Mouse (Mus musculus): ENCODE measurements around the gene Otx2.

Otx2 gene

DNA sequence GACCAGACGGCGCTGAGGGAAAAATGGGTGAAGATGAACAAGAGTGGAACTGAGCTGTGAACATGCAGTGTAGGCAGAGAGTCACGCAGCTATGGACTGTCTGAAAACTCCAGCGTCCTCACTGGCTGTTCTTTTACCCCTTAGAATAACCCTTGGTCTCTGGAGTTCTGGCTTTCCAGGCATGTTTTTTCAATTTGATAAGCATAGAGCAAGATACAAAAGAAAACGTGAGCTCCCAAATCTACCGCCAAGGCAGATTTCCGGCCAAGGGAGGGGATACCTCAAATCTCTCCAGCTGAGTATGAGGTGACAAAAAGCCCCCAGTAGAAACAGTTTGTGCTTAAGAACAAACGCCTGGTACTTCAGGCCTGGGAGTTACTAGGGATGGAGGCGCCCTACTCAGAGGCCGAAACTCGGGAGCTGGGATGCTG is 5.6 kb downstream of the Otx2 start:
- no peak for DNase-seq

DNA sequence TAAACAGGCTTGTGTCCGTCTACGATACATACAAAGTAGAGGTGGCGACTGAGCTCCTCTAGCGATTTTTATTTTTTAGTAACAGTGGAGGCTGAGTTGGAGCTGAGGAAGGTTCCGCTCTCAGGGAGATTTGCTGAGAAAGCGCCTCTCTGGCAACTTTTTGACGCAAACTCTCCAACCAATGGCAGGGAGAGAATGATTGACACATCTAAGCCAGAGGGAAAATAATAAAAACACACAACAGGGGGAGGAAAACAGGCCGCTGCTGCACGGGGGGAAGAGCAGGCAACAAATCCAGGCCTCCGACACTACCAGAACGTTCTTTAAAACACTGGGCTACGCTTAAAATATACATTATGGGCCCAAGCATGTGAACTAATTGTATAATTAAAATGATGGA is 6.2 kb downstream of the Otx2 start:
- DNase-seq: no peak

DNA sequence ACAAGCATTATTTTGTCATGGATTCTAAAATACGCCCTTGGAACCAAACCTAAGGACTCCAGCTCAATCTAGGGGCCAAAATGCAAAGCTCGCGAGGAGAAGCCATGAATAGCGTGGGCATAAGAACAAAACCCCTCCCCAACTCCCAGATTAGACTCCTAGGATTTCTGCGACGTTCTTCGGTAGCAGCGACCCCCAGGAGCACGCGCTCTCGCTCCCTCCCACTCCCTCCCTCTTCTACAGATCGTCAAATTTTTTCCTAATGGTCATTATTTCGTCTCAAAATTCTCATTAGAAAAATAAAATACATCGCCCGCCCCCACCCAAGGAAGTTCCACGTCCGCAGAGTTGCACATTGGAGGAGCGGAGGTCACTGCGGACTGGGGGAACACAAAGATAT is 6.8 kb downstream of the Otx2 start:
- no peak for DNase-seq

DNA sequence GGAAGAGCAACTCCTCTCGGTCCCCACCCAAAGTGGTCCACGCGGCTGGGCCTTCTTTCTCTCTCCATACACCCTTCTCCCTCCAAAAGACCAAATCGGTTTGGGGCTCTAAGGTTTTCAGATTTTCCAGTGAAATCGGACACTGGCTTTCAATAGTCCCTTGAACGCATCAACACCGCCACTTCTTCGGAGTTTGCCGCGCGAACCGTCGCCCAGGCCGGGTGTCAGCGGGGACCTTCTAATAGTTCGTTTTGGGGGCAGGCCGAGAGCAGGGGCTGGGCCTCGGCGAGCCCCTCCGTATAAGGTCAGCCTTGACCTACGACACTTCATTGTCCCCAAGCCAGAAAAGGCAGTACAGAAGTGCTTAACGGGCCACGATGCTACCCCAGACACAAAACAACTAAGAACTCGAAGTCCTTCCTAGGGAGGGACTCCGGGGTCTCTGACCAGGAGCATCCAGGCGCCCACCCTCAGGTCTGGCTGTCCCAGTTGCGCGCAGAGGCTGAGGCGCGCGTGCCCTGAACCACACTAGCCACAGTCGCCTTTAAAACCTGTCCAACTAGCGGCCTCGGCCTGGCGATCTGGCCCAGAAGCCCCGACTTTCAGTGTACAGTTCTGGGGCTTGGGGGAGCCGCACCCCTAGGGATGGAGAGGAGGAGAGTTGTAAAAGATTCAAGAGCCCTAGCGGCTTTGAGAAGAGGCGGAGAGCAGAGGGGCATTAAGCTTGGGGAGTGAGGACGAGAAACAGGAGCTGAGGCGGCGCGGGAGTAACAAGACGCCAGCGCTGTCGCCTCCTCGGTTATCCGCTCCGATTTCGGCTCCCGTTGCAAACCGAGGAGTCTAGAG is 7.6 kb downstream of the Otx2 start:
- no peak for DNase-seq

DNA sequence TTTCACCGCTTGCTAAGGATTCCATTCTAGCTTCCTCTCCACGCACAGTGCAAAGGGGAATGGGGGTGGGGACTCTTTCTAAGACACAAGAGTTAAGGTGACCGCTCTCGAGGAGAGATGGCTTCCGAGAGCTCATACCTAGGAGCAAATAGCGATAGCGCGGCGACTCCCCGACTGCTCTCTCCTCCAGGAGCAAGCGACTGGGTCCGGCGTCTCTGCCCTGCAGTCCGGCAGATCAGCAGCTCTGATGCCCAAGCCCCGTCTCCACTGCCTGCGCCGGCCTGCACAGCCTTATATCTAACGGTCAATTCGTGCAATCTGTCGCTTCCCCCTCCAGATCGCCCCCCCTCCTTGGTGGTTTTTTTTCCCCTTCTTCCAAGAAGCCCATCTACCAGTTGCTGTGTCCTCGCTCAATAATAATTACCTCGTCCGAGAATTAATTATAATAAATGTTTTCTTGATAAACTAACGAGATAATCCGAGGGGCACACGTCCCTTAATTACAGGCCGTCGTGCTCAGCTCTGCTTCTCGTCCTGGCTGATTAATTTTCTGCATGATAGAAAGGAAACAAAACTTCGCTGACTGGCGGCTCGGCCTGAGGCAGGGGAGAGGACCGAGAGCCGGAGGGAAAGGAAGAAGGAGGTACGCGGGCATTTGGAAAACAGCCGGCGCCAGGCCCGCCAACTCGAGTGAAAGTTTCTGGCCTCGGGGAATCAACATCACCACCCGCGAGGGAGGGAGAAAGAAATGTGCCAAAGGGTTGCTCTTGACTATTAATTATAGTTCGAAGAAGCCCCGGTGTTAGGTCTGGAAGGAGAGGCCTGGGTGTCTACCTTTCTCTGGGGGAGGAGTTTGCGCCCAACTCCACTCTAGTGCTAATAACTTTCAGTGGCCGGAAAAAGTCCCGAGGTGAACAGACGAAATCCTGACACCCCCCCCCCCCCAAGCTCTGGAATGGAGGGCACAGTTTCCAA is 8.5 kb downstream of the Otx2 start:
- DNase-seq: no peak

DNA sequence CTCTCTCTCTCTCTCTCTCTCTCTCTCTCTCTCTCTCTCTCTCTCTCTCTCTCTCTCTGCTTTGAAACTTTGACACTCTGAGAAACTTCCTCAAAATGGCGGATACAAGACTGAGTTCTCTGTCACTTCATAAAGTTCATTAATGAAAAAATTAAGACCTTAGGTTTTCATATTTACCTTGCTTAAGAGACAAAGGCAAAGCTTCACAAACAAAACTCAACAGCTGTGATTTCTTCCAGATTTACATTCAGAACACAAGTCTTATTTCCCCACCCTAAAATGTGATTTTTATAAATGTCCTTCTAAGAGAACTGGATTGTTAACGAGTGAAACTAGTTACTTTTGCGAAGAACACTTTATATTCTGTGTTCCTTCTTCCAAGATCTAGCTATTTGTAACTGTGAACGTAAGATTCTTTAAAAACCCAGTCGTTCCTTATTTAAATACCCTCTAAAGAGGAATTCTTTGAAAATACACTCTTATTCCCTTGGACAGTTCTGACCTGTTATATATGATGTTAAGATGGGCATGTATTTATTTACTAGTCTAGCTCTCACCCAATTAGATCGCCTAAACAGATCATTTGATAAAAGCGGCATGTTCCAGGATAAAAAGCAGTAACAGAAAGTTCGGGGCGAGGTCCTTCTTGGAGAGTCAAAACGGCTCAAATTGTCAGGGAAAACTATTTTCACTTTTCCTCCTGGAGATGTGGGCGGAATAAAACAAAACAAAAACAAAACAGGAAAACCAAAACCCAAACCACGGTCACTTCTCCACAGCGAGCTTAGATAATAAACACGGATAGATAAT is 9.4 kb downstream of the Otx2 start:
- DNase-seq: no peak

DNA sequence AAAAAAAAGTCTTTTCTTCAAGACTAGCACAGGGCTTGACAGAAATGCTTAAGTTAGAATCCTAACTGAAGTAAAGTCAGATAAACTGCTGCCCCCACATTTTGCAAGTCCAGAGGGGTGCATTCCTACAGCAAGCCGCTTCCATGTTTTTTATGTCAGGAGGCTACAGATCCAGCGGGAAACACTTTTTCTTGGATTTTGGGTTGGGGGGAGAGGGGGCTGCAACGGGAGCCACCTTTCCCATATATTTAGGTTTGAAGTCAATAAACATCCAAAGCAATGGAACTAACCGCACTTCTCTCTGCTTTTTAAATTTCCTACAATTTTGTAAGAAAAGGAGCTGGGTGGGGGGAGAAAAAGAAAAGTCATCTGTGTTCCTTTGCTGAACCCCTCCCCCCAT is 10.1 kb downstream of the Otx2 start:
- no peak for DNase-seq

DNA sequence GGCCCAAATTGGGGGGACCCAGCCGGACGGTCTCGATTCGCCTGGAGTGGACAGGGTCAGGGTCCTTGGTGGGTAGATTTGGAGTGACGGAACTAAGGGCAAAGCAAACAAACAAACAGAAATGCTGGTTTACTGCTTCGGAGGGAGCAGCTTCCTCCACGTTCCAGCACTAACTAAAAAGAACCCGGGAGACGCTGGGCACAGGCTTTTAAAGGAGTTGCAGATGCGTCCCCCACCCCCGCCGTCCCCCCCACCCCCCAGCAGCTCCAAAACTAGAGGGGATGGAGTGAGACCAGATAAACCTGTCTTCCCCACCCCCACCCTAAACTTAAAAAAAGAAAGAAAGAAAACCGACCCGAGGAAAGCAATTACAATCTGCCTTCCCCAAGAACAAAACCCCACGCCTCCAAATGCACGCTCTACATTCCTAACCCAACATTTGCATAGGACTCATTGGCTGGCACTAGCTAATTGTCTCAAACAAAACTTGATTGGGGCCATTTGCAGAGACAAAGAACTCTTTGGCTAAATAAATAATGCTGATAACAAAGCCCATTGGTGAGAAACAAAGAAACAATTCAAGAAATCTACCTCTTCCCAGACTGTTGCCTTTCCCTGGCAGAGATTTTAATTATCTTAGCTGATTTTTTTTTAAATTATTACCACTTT is 10.9 kb downstream of the Otx2 start:
- DNase-seq: no peak

DNA sequence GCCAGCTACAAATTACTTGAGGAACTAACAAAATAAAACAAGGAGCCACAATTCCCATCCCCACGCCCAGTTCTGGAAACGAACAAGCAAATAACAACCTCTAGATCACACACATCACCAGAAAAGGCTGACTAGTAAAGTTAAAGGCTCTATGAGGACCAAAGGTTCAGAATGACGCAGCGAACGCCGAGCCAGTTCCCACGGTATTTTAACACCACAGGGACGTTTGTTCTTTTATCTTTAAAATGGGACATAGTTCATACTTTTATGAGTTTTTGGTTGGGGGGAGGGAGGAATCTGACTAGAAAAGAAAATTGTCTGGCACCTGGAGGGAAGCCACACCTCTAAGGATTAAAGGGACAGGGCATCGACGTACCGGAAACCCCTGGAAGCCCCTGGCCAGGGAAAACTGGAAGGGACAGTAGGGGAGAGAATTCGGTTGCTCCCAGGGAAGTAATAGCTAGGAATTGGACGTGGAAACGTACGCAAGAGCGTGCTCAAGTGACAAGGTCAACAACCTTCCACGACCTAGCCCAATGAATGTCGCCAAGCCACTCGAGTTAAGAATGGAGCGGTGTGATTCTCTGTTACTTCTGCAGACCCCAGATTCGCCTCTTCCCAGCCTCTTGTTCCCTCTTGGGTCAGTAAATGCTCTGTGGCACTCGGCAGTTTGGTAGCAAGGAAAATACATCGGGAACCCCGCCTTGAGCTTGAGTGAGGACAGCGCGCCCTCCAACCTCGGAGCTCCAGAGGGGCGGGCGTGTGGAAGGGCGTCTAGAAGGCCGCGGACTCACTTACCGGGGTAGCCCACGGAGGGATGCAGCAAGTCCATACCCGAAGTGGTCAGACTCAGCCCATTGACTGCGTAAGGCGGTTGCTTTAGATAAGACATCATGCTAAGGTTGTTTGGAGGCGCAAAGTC is 11.7 kb downstream of the Otx2 start:
- no peak for DNase-seq

DNA sequence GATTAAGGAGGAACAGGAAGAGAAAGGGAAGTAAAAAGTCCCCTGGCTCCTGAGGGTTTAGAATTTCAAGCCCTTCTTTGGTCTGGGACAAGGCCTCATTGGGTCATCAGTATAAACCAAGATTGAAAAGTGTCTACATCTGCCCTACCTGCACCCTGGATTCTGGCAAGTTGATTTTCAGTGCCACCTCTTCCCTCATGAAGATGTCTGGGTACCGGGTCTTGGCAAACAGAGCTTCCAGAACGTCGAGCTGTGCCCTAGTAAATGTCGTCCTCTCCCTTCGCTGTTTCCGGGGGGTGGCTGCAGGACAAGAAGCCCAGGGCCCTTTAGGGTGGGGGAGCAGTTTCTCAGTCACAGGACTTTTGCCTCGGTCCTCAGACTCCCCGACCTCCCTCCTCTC is 12.5 kb downstream of the Otx2 start:
- no peak for DNase-seq

DNA sequence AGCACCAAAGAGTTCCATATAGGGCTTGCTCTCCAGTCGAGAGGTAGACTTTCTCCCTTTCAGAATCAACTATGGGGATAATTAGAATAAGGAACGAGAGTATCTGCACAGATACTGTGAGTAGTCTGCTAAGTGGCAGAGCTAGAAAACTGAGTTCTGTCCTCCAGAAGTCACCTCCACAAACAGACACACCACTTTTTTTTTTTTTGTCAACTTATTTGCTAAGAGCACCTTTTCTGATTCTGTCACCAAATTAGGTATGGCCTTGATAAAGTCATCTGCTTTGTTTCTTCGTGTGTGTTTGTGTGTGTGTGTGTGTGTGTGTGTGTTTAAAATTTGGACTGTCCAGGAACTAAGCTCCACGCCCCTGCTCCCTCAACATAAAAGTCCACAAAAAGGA is 13.0 kb downstream of the Otx2 start:
- DNase-seq: no peak

DNA sequence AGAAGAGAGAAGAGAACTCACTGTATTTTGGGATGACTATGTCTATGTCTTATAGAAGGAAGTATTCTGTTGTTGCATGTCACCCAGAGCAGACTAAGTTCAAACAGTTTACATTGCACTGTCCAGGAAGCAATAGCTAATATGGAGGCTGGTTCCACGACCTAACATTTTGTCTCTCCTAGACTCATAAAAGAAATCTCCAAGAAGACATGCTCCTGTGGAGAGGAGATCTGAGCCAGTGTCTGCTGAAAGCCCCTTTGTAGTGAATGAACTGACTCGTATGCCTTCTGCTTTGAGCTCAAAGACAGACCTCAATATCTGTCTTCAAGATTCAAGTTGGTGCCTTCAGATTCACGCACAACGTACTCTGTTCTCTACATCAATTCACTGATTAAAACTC is 14.0 kb downstream of the Otx2 start:
- DNase-seq: no peak

DNA sequence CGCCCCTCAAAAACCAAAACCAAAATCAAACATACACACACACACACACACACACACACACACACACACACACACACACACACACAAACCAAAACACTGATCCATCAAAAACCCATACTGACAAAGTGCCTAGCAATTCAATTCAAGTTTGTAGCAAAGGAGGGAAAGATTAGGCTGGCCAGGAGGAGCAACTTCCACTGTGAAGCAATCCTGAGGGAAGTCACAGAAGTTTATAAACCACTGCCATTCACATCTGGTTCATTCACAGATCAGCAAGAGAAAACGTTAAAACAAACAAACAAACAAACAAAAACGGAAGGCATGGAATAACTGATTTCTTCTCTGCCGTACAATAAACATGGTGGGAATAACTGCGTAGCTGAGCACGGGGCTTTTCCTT is 16.4 kb downstream of the Otx2 start:
- DNase-seq: no peak

DNA sequence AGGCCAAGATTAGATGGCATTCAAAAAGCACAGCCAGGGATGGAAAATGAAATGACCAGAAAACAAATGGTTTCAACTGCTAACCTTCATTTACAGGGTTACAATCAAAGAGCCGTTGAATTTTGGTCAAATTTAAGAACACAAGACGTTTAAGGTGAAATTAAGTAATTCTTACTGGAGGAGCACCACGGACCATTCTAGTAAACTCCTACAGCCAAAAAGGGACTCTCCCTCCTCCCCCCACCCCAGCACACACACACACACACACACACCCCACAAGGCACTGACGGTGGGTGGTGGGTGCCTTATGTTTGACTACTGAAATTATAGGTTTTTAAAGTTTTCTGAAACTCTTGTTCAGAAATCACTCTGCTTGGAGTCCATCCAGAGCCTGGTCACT is 16.9 kb downstream of the Otx2 start:
- DNase-seq: no peak

DNA sequence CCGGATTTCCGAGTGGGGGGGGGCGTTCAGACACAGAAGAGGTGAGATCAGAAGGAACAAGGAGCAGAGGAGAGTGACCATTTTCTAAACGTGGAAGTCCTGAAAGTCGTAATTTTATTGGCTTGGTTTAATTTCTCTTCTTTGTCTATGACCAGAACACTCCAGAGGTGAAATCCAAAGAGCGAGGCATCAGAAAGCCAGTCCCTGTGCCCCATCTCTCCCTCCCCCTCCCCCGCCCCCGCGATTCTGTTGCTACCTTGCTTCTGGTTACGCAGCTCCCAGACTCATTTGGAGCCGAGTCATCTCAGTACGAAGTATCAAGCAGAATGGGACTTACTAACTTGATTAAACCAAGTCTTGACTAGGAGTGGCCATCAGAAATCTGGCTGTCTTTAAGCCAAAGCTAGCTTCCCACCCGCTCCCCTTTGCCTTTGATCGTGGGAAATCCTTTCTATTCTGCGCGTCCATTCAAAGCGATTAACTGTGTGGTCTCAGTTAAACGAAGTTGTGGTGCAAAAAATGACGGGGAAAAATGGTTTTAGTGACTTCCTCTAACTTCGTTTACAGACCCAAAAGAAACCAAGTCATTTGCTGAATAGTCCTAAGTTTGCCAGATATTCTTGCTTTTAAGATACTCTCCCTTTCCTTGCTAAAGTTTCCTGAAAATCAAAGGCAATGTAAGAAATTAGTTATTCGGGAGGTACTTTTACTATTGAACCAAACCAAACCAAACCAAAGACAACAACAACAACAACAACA is 17.6 kb downstream of the Otx2 start:
- no peak for DNase-seq

DNA sequence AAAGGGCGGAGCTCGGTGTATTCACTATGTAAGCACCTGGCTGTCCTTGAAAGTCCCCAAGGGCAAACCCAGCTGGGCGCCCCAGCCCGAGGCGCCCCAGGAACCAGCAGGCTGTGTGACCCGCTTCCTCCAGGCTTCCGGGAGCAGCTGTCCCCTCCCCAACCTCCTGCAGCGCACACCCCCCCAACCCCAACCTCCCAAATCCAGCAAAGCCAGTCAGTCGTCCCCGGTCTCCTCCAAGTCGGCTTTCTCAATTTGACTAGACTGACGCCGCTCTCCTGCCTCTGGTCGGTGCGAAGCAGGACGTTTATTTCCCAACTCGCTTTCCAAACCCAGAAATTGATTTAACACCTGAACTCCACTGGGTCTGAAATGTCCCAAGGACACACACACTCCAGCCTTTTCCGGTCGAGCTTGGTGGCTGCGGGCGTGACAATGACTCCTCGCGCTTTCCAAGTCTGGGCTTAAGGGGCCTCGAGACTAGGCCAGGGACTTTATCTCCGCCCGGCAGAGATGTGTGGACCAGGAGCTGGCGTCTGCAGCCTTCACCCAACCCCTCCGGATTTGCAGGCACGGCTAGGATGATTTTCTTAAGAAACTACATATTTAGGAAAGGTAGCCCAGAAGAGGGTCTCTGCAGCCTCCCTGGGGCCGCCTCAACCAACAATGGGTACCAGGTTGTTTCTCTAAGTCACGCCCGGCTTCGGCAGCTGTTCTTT is 18.4 kb downstream of the Otx2 start:
- DNase-seq: no peak

DNA sequence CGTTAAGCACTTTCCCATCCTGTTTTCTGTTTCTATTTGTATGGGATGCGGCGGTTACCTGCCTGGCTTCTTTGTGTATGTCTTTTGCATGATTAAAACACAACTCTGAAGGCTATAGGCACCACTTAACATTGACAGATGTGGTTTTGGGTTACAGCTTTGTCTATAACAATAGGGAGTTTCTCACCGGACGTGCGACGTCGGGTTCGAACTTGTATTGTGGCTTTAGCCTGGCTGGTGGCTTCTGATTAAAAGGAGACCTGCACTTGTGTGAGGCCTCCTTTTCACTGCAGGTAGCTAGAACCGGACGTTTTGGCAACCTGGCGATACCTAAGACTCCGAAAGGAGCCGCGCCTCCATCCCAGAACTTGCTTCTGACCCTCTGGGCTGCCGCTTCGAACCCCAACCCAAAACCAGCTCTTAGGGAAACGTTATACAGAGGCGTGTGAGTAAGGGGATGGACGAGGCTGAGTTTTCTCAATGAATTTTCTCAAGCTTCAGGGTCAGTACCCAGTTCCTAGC is 19.0 kb downstream of the Otx2 start:
- no peak for DNase-seq

DNA sequence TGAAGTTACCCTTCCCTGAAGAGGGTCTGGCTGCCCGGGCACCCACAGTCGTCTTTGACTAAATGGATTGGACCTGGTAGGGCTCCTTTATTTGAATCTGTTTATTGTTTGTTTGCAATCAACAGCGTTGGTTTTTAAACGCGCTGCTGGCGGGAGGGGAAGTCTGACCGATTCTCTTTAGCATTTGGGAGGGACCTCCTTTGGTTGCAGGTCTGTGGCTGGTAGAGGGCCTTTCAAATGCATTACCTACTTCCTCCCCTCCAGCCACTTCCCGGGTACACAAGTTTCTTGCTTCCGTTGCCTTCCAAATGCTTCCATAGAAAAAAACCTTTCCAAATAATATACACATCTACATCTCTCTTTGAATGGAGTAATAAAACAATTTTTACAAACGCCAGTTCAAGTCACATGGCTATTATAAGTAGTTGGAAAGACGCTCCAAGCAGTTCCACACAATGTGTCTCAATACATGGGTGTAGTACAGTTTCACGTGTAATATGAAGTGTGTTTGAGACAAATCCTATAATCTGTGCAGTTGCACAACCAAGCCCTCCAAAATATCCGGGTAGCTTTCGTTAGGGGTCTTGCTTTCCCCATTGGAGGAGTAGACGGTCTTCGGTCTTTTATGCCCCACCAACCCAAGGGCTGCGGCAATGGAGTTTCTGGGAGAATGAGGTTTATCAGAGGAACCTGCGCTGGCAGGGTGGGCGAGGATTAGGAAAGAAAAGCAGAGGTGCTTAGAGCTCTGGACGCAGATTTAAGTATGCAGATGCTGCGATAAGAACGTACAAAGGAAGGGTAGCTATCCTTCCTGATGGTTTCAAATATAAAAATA is 19.7 kb downstream of the Otx2 start:
- no peak for DNase-seq

DNA sequence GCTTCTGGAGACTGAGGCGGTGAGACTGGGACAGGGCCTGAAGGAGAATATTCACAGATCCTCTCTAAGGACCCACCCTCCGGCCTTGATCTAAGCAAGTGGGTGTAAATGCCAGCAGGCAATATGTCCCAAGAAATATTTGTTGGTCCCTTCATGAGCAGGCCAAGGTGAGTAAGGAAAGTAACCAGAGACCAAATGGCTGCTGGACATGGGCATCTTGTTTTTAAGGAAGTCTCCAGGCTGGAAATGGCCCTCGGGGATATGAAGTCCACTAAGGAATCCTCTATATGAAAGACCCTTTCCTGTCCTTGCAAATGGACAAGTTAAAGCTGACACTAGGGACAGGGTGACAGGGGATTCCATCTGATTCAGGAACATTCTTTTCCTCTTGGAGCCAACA is 20.5 kb downstream of the Otx2 start:
- DNase-seq: no peak
